Mouse (Mus musculus): ENCODE data around the gene Tra2a.

DNA sequence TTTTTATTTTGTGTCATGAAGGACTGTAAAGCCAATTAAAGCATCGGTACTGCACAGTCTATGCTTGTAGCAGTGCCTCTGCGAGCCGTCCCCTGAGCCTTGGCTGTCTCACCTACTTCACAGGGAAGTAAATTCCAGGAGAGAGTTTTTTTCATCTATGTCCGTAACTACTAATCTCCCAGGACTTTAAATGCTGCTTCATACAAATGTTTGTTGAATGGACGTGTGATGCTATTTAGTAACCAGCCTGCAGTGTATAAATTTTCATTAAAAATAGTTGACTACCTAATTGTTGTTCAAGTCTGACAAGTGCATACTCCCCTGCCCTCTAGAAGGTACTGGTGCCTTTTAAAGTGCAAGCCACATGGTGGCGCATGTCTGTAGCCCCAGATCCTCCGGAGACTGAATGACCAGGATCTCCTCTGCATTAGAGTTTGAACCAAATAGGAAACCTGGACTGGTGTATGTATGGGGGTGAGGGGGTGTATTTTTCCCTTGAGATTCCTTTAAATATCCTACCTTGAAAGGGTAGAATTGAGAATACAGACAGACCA, 35.6 kb downstream of the Tra2a start:
- TF ChIP-seq TBP (IDR thresholded peaks at IDR 0.05; ENCODE audit: low read depth, low read length) (no peak), CTCF (IDR thresholded peaks at IDR 0.05 in 2 of 3, conservative IDR thresholded peaks at IDR 0.05 in 1 of 3; ENCODE audit: control insufficient read depth in 1 of 3, insufficient read depth in 1 of 3, low read depth in 2 of 3, low read length in 3 of 3, poor library complexity in 1 of 3, severe bottlenecking in 1 of 3) (peak; percentile 36 to 66 (median 63); a peak in 5 of 6 replicates), POLR2A (IDR thresholded peaks at IDR 0.05; ENCODE audit: control insufficient read depth in 1 of 2, insufficient read depth in 1 of 2, low read depth in 1 of 2, low read length in 2 of 2, poor library complexity in 1 of 2) (no peak), MAX (IDR thresholded peaks at IDR 0.05; ENCODE audit: low read length) (no peak), MYC (IDR thresholded peaks at IDR 0.05; ENCODE audit: low read depth, low read length) (no peak), RAD21 (IDR thresholded peaks at IDR 0.05; ENCODE audit: low read depth, low read length) (peak; percentile 31), EP300 (IDR thresholded peaks at IDR 0.05; ENCODE audit: low read depth in 1 of 2, low read length in 2 of 2) (no peak)
